Mouse (Mus musculus) bone marrow, adult 2 months (tissue): ENCODE measurements around the gene Casp6. TPM values are rescaled to one million over a fixed set of nuclear protein-coding genes. Genes with fewer than 3 reads are reported as not detected.

ENCODE experiments used
- H3K27ac ChIP-seq: fragments of 200-500 bp; 2 replicates; pipeline ENCODE4 v1.5.1; 2012; ENCODE audit warnings: low read depth, mild to moderate bottlenecking, control low read depth, inconsistent platforms, low read length; ENCODE audit not compliant: control insufficient read depth, poor library complexity, insufficient read depth
- H3K4me1 ChIP-seq: fragments of 200-500 bp; 2 replicates; pipeline ENCODE4 v1.6.1; 2011; ENCODE audit warnings: low read length; ENCODE audit not compliant: control insufficient read depth, insufficient read depth
- H3K4me3 ChIP-seq: fragments of 200-500 bp; replicated peaks from 2 replicates; pipeline ENCODE3; 2011; ENCODE audit warnings: mild to moderate bottlenecking, low read depth, low read length, control low read depth; ENCODE audit not compliant: control insufficient read depth
- CTCF ChIP-seq: fragments of 200-500 bp; IDR thresholded peaks from 2 replicates; pipeline ENCODE4 v1.5.1; 2011; ENCODE audit warnings: low read length, control low read depth; ENCODE audit not compliant: control insufficient read depth, insufficient read depth
- POLR2A ChIP-seq: fragments of 200-500 bp; IDR thresholded peaks from 2 replicates; pipeline ENCODE4 v1.6.1; 2011; ENCODE audit warnings: low read depth, mild to moderate bottlenecking, control low read depth, low read length, borderline replicate concordance; ENCODE audit not compliant: control insufficient read depth
- WGBS: fragments of 180-500 bp; shearing (Covaris S2); methylation state at CpG from one replicate; pipeline ENCODE4 v1.1.7; 2018; 5-methylcytosine and 5-hydroxymethylcytosine counted together
- polyA plus RNA-seq: library from polyadenylated mRNA; stranded (reverse); fragments of >200 nt; gene quantifications from 2 replicates; pipeline ENCODE4 v1.2.4, GENCODE M21; 2011; ENCODE audit warnings: low replicate concordance; ENCODE audit not compliant: missing spikeins, insufficient read depth, insufficient read length

Gene Casp6
- polyA plus RNA-seq, 1 experiment, result 10.7 TPM

DNA sequence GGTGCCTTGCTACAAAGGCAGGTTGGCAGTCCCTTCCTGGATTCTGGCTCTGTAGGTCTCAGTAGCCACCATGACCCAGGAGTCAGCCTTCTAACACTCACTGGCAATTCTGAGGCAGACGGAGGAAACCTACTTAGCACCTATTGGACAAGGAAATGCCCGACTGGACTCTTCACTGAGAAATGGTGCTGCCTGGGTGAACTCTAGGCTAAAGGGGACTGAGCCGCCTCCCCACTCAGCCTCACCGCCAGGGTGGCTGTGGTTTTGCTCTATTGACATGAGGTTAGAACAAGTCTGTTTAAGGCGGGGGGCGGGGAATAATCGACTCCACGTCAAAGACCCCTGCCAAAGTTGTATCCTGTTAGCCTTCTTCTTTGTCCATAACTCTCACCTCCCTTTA lies 2.6 kb downstream of the Casp6 start:
- H3K4me1 ChIP-seq, result peaks cover 1% of the 10 kb centered on the region; the same call in 1 of the 2 replicates
- 41% methylated on average over 8 of the region's 8 CpGs for WGBS
- no peak overlapping the region for H3K4me3 ChIP-seq
- no peak overlapping the region for H3K27ac ChIP-seq
- no peak for TF ChIP-seq POLR2A
- TF ChIP-seq CTCF, result no peak

DNA sequence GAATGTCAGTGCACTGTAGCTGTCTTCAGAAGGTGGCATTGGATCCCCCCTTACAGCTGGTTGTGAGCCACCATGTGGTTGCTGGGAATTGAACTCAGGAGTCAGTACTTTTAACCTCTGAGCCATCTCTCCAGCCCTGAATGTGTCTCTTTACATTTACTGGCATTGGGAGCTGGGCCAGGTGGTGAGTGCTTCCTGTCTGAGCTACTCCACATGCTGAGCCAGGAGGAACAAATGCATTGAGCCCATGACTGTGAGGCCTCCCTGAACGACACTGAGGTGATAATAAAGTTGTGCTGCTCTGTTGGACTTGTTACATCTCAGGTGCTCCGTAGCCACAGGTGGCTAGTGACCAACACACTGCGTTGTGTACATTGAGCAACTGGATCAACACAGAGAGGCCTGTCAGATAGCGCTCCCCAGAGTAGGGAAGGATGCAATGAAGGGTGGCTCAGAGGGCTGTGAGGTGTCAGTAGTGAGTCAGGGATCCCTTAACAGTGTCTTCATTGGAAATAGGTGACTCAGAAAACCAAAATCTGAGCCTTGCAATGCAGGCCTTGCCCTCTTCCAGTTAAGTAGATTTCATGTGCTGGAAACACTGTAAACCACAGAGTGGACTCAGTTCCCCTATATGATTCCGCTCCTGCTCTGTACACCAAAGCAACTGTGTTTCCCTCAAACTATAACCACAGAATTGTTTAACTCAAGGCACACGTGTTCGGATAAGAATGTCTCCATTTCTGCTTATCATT lies 3.3 kb downstream of the Casp6 start:
- Histone ChIP-seq H3K4me1 (peaks cover 1% of the 10 kb centered on the region; the same call in 1 of the 2 replicates), H3K4me3 (no peak overlapping the region), H3K27ac (no peak overlapping the region)
- TF ChIP-seq POLR2A (no peak), CTCF (no peak)
- 44% methylated on average over 7 of the region's 7 CpGs for WGBS

DNA sequence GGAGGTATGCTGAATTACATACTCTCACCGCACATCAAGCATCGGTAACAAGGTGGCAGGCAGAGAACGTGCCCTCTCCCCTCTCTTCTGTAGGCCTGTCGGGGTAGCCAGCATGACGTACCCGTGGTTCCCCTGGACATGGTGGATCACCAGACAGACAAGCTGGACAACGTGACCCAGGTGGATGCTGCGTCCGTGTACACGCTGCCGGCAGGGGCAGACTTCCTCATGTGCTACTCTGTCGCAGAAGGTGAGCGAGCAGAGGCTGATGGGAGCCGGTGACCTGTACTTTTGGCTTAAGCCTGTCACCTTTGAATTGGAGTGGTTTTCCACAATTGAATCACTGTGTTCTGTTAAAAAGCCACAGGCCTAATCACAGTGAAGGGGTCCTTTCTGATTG lies 10.8 kb downstream of the Casp6 start:
- TF ChIP-seq POLR2A (no peak), CTCF (no peak)
- 94% methylated on average over 14 of the region's 14 CpGs for WGBS

DNA sequence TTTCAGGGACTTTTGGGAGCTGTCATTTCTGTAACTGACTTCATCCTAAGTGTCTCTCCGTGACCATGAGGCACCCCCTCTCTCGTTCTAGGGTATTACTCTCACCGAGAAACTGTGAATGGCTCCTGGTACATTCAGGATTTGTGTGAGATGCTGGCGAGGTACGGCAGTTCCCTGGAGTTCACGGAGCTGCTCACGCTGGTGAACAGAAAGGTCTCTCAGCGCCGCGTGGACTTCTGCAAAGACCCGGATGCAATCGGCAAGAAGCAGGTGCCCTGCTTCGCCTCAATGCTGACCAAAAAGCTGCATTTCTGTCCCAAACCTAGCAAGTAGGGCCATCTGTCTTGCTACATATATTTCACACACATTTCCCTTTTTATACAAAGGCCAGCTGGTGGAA lies 12.0 kb downstream of the Casp6 start:
- Histone ChIP-seq H3K4me3 (no peak overlapping the region), H3K27ac (no peak overlapping the region), H3K4me1 (no peaks in the 10 kb centered on the region)
- TF ChIP-seq POLR2A, result no peak
- no peak for TF ChIP-seq CTCF
- WGBS, result 90% methylated on average over 13 of the region's 13 CpGs

More for the DNA sequence above, 10.8 kb downstream of the Casp6 start:
- H3K27ac ChIP-seq, result no peak overlapping the region
- no peak overlapping the region for H3K4me3 ChIP-seq
- no peaks in the 10 kb centered on the region for H3K4me1 ChIP-seq

DNA sequence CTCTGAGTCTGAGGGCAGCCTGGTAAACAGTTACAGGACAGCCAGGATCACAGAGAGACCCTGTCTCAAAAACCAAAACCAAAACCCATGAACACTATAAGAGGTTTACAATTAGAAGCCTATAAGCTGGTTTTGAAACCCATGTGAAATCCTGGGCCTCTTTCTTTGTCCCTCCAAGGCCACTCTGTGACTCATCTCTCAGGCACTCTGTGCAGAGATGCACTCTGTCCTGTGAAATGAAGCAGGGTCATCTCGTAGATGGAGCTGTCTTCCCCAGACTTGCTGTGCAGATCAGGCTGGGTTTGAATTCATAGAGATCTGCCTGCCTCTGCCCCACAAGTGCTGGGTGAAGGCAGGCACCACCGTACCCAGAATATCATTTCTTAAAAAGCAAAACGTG lies 16.2 kb downstream of the Casp6 start:
- WGBS, result 85% methylated on average over 3 of the region's 3 CpGs
- no peak overlapping the region for H3K27ac ChIP-seq
- H3K4me3 ChIP-seq, result no peak overlapping the region
- TF ChIP-seq POLR2A (no peak), CTCF (no peak)
- no peaks in the 10 kb centered on the region for H3K4me1 ChIP-seq

DNA sequence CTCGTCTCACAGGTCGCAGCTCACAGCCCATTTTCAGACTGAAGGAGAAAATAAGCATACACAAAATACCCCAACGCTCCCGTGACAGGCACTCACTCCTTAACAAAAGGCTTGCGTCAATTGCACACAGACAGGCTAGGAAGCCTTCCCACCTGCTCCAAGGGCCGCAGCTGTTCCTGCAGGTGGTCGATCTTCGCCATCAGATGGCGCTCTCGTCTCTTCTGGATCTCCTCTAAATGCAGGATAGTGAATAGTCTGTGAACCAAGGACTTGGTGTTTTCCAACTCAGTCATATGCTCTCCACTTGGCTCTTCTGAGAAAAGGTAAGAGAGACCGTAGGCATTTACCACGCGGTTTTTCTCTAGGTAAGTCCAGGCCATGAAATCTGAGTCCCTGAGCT lies 17.2 kb downstream of the Casp6 start:
- Histone ChIP-seq H3K4me1 (no peaks in the 10 kb centered on the region), H3K27ac (no peak overlapping the region), H3K4me3 (no peak overlapping the region)
- TF ChIP-seq CTCF (peak; percentile 58), POLR2A (no peak)
- 20% methylated on average over 13 of the region's 13 CpGs for WGBS

DNA sequence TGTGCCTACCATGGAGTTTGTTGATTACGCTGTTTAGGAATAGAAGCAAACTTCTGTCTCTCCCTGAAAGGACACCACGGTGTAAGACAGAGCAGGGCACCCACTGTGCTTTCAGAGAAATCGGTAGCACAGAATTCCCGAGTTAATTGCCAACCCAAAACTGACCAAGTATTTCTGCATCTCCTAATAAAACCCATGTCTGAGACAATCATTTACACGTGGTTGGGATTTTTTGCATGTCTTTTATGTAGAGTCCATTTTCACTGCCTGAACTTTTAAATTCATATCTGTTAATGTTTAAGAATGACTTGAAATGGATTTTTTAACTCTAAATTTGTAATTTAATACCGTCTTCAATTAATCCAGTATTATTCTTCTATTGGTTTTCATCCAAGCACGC lies 22.4 kb downstream of the Casp6 start:
- 86% methylated on average over 7 of the region's 7 CpGs for WGBS

DNA sequence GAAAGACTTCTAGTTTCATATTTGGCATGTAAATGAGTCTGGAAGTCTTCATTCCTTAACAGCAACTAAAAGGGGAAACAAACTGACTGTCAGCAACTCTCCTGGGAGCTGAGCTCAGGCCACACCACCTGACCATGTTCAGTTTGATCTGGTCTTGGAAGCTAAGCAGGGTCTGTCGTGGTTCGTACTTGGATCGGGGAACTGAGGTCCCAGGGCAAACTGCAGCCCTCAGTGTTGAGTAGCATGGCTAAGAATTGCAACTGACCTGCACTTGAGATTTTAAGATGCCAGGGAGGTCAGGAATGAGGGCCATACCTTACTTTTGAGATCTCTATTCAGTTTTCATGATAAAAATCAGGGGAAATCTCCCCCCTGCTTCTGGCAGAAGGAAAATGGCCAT lies 24.6 kb downstream of the Casp6 start:
- TF ChIP-seq CTCF (no peak), POLR2A (no peak)
- Histone ChIP-seq H3K4me1 (no peaks in the 10 kb centered on the region), H3K4me3 (no peak overlapping the region), H3K27ac (no peak overlapping the region)
- 81% methylated on average over 3 of the region's 3 CpGs for WGBS

More for the DNA sequence above, 22.4 kb downstream of the Casp6 start:
- Histone ChIP-seq H3K4me3 (no peak overlapping the region), H3K27ac (no peak overlapping the region), H3K4me1 (no peaks in the 10 kb centered on the region)
- TF ChIP-seq CTCF (no peak), POLR2A (no peak)
